Mouse (Mus musculus): Measurements from ENCODE around the gene Slc5a4b. TPM values are rescaled to one million over a fixed set of nuclear protein-coding genes. Genes with fewer than 3 reads are reported as not detected.
A peak's percentile ranks its signal among the peaks of the same experiment; 100 is the strongest.

The Slc5a4b gene
- polyA plus RNA-seq, 1 experiment from 2014 or later: not detected

DNA sequence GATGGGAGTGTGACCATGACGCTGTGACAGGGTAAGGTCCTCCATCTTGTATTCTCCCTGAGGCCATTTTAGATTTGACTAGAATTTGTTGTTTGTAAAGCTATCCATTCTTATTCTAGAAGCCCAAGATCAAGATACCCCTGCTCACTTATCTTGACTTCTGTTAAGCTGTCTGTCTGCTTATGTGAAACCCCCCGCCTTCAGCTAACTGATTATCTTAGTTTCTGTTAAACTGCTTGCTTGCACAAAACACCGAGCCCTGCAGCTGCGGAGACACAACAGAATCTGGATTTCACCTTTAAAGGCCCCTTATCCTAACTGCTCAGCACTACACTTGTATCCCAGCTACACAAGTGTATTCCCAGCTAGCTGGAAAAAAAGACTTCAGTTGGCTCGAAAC is 73.8 kb downstream of the Slc5a4b start:
- Histone ChIP-seq H3K9ac (no peak overlapping the region), H3K4me2 (no peak overlapping the region), H3K9me3 (replicated peaks) (no peaks in the 10 kb centered on the region), H3K4me1 (replicated peaks) (peaks cover 10% of the 10 kb centered on the region), H3K27ac (ENCODE audit: poor library complexity, severe bottlenecking) (no peak overlapping the region), H3K27me3 (replicated peaks) (no peaks in the 10 kb centered on the region), H3K36me3 (peaks cover 62% of the 10 kb centered on the region), H3K4me3 (no peak overlapping the region)
- no peak for ATAC-seq (ENCODE audit: insufficient number of reproducible peaks, low FRiP score)
- 86% methylated on average over 5 of the region's 5 CpGs for WGBS

DNA sequence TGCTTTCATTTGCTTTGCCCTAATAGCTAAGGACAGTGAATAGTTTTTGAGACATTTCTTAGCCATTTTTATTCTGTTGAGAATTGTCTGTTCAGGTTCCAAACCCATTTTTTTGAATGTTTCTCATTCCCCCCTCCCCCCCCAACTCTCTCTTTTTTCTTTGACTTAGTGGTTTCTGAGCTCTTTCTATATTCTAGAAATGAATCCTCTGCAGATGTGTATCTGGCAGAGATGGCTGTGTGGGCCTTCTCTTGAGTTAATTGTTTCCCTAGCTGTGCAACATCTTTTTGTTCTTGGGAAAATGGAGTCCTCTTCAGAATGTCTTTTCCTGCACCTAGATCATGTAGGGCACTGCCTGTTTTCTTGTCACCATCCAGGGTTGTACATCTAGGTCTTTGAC is 75.5 kb downstream of the Slc5a4b start:
- Histone ChIP-seq H3K4me3 (no peak overlapping the region), H3K27me3 (replicated peaks) (no peaks in the 10 kb centered on the region), H3K9ac (no peak overlapping the region), H3K4me2 (no peak overlapping the region), H3K36me3 (peaks cover 48% of the 10 kb centered on the region), H3K9me3 (replicated peaks) (no peaks in the 10 kb centered on the region), H3K4me1 (replicated peaks) (peaks cover 10% of the 10 kb centered on the region), H3K27ac (ENCODE audit: poor library complexity, severe bottlenecking) (no peak overlapping the region)
- ATAC-seq (ENCODE audit: insufficient number of reproducible peaks, low FRiP score): no peak

DNA sequence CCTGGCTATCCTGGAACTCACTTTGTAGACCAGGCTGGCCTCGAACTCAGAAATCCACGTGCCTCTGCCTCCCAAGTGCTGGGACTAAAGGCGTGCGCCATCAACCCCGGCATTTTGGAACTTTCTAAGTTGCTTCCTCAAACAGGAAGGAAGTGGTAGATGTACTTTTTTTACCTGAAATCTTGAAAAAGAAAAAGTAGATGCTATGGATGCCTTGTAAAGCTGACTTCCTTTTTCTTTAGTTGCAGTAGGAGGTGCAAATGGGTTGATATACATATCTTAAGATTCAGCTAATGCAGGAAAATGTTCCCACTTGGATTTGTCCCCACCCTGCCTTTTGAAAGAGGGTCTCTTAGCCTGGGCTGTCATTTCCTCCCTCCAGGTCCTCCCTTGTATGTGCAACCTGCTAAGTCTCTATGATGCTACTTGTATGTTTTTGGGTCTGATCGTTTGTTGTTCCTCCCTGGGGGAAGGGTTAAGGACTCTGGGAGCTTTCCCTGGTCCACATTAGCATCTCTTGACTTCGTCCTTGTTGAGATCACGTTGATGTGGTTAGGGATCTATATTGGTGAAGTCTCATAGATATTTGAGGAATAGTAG is 76.7 kb downstream of the Slc5a4b start:
- Histone ChIP-seq H3K4me2 (0 out of 2 replicates have a peak overlapping the region, but pooled peaks have one; percentile 98), H3K4me1 (replicated peaks) (peaks cover 10% of the 10 kb centered on the region), H3K36me3 (peaks cover 36% of the 10 kb centered on the region), H3K27me3 (replicated peaks) (no peaks in the 10 kb centered on the region), H3K4me3 (no peak overlapping the region), H3K9me3 (replicated peaks) (no peaks in the 10 kb centered on the region), H3K9ac (no peak overlapping the region), H3K27ac (ENCODE audit: poor library complexity, severe bottlenecking) (no peak overlapping the region)
- WGBS: 90% methylated on average over 8 of the region's 8 CpGs
- no peak for ATAC-seq (ENCODE audit: insufficient number of reproducible peaks, low FRiP score)

DNA sequence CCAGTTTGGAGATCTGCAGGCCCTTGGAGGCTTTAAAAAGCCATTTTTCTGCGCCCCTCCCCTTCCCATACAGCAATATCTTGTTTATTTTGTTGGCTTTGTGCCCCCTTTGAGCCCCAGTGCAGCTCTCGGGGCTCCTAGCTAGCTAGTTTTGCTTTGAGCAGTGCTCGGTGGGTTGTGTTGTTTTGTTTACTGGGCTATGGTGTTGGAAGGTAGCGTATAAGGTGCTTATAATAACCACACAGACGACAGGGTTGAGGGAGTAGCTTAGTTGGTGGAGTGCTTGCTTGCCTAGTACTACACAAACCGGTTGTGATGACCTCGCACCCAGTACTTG is 77.7 kb downstream of the Slc5a4b start:
- H3K4me1 ChIP-seq (replicated peaks): peaks cover 14% of the 10 kb centered on the region
- no peaks in the 10 kb centered on the region for H3K27me3 ChIP-seq (replicated peaks)
- 14% methylated on average over 7 of the region's 7 CpGs for WGBS
- peak overlapping the region; percentile 72; the same call in 1 of the 2 replicates for H3K27ac ChIP-seq (ENCODE audit: poor library complexity, severe bottlenecking)
- H3K9me3 ChIP-seq (replicated peaks): no peaks in the 10 kb centered on the region
- ATAC-seq (ENCODE audit: insufficient number of reproducible peaks, low FRiP score): no peak
- peak overlapping the region; percentile 88 for H3K4me3 ChIP-seq
- peak overlapping the region; percentile 94 for H3K9ac ChIP-seq
- H3K36me3 ChIP-seq: peaks cover 26% of the 10 kb centered on the region
- peak overlapping the region; percentile 98 for H3K4me2 ChIP-seq

DNA sequence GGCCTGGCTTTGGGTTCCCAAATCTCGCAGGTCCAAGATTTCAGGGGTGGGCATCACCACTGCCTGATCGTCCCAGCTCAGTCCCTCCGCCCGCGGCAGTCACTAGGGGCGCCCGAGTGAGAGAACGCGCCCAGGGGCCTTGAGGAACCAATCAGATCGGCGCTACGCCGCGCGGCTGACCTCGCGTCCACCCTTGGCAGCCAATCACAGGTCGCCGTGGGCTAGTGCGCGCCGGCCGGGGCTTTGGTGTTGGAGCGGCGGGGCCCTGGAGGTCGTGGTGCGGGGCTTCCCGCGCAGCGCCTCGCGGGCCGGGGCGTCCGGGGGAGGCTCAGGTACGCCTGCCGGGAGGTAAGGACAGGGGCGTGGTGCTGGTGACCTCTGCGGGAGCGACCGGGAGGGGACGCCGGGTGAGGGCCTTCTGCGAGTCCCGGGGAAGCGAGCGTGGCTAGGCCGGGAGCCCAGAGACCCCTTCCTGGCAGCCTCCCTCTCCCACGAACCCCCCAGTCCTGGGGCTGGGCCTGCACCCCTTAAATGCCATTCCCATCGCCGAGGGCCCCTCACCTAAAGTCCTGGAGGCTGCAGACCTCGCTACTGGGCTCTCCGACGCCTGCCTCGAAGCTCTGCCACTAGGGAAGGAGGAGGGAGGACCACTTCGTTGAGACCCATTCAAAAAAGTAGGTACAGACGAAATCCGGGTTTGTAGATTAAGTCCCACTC is 78.2 kb downstream of the Slc5a4b start, which contains the start of gene Zfp280b:
Gene Zfp280b (plus strand): TSS at position 249 of the 717 bp plus-strand sequence.
- H3K4me2 ChIP-seq: peak within 1 kb of the TSS; percentile 98
- H3K4me3 ChIP-seq: peak within 1 kb of the TSS; percentile 88
- no peaks in the 10 kb centered on the region for H3K9me3 ChIP-seq (replicated peaks)
- peak; percentile 99 for ATAC-seq (ENCODE audit: insufficient number of reproducible peaks, low FRiP score)
- peaks cover 21% of the 10 kb centered on the region for H3K36me3 ChIP-seq
- H3K9ac ChIP-seq: peak within 1 kb of the TSS; percentile 94
- H3K4me1 ChIP-seq (replicated peaks): peaks cover 19% of the 10 kb centered on the region
- under 1% methylated on average over 58 of the region's 58 CpGs for WGBS
- H3K27ac ChIP-seq (ENCODE audit: poor library complexity, severe bottlenecking): peak within 1 kb of the TSS; percentile 72
- no peaks in the 10 kb centered on the region for H3K27me3 ChIP-seq (replicated peaks)

DNA sequence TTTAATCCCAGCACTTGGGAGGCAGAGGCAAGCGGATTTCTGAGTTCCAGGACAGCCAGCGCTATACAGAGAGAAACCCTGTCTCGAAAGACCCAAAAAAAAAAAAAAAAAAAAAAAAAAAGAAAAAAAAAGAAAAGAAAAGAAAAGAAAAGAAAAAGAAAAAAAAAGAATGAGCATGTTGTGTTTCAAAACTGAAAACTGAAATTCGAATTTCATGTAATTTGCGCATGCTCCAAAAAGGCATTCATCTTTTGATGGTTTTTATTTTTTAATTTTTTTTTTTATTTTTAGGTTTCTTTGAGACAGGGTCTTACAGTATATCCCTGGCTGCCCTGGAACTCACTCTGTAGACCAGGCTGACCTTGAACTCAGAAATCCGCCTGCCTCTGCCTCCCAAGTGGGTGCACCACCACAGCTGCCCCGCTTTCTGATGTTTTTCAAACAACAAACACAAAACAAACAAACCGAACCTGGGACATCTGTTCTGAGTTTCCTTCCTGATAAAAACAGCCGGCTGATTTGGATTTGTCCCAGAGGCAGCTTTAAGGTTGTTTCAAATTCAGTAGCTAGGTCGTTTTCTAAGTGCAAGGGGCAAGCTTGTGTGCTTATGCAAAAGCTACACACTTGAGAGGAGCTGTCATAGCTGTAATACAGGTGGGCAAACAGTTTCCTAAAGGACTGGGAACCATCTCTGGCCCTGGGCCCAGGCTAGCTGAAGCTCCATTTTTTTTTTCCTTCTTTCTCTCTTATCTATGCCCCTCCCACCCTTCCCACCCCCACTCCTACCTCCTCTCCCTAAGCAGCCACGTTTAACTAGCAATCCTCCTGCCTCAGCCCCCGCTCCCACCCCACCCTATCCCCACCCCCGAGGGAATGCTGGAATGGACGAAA is 79.0 kb downstream of the Slc5a4b start:
- Histone ChIP-seq H3K9me3 (replicated peaks) (no peaks in the 10 kb centered on the region), H3K4me1 (replicated peaks) (peaks cover 23% of the 10 kb centered on the region), H3K4me3 (peak overlapping the region; percentile 88), H3K4me2 (peak overlapping the region; percentile 98), H3K27me3 (replicated peaks) (no peaks in the 10 kb centered on the region), H3K36me3 (peaks cover 13% of the 10 kb centered on the region), H3K27ac (ENCODE audit: poor library complexity, severe bottlenecking) (peak overlapping the region; percentile 72), H3K9ac (no peak overlapping the region; the same call in 1 of the 2 replicates)
- 44% methylated on average over 14 of the region's 14 CpGs for WGBS
- peak; percentile 84 for ATAC-seq (ENCODE audit: insufficient number of reproducible peaks, low FRiP score)

DNA sequence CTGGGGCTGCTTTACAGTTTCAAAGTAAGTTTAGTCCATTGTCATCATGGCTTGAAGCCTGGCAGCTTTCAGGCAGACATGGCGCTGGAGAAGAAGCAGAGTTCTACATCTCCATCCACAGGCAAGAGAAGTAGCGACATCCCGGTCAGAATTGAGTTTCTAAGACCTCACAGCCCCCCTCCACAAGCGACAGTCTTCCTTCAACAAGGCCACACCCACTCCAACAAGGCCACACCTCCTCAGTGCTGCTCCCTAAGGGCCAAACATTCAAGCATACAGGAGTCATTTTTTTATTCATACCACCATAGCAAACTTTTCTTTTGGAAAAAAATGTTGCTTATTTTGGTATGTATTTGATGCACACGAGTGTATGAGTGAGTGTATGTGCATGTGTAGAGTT is 80.3 kb downstream of the Slc5a4b start:
- peaks cover 23% of the 10 kb centered on the region for H3K4me1 ChIP-seq (replicated peaks)
- no peaks in the 10 kb centered on the region for H3K9me3 ChIP-seq (replicated peaks)
- WGBS: 61% methylated on average over 5 of the region's 5 CpGs
- no peak overlapping the region for H3K4me2 ChIP-seq
- no peak overlapping the region for H3K4me3 ChIP-seq
- H3K9ac ChIP-seq: no peak overlapping the region
- H3K36me3 ChIP-seq: peaks cover 7% of the 10 kb centered on the region; the same call in 1 of the 2 replicates
- H3K27ac ChIP-seq (ENCODE audit: poor library complexity, severe bottlenecking): no peak overlapping the region
- H3K27me3 ChIP-seq (replicated peaks): no peaks in the 10 kb centered on the region
- no peak for ATAC-seq (ENCODE audit: insufficient number of reproducible peaks, low FRiP score)

DNA sequence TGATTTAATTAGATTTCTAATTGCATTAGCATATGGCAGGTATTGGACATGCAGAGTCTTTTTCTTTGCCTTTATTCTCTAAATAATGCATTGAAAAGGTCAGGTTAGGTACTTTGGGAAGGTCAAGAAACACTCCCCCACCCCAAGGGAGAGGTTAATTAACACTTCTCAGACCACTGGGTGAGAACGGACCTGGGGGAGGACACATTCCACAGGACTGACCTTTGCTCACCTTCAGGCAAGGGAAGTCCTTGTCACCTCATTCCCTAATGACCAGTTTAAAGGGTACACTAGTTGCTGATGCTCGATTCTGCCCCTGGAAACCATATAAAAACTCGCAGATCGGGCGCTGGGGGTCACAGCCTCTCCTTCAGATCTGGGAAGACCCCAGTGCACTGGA is 81.5 kb downstream of the Slc5a4b start:
- H3K4me3 ChIP-seq: no peak overlapping the region
- H3K27ac ChIP-seq (ENCODE audit: poor library complexity, severe bottlenecking): no peak overlapping the region
- H3K27me3 ChIP-seq (replicated peaks): no peaks in the 10 kb centered on the region
- H3K36me3 ChIP-seq: no peaks in the 10 kb centered on the region
- WGBS: 68% methylated on average over 5 of the region's 5 CpGs
- ATAC-seq (ENCODE audit: insufficient number of reproducible peaks, low FRiP score): no peak
- H3K4me1 ChIP-seq (replicated peaks): peaks cover 23% of the 10 kb centered on the region
- no peak overlapping the region for H3K4me2 ChIP-seq
- no peak overlapping the region for H3K9ac ChIP-seq
- H3K9me3 ChIP-seq (replicated peaks): peaks cover 6% of the 10 kb centered on the region

DNA sequence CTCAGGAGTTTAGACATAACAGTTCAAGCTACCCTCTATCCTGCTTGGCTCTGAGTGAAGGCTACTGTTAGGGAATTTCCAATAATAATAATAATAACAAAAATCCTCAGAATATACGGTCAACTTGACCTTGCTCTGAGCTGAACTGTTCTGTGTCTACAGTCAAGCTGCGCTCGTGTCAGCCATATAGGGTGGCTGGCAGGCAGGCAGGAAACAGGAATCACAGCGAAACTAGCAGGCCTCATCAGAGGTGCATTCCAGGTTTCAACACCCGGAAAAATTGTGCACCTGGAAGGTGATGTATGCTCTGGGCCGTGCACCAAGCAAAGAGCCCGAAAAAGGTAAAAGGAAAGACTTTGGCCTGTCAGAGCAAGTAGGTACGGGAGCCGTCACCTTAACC is 82.4 kb downstream of the Slc5a4b start:
- Histone ChIP-seq H3K27me3 (replicated peaks) (no peaks in the 10 kb centered on the region), H3K36me3 (no peaks in the 10 kb centered on the region), H3K9me3 (replicated peaks) (peaks cover 11% of the 10 kb centered on the region), H3K4me1 (replicated peaks) (peaks cover 17% of the 10 kb centered on the region), H3K27ac (ENCODE audit: poor library complexity, severe bottlenecking) (no peak overlapping the region), H3K9ac (no peak overlapping the region), H3K4me2 (no peak overlapping the region), H3K4me3 (no peak overlapping the region)
- WGBS: 64% methylated on average over 9 of the region's 9 CpGs
- ATAC-seq (ENCODE audit: insufficient number of reproducible peaks, low FRiP score): no peak

DNA sequence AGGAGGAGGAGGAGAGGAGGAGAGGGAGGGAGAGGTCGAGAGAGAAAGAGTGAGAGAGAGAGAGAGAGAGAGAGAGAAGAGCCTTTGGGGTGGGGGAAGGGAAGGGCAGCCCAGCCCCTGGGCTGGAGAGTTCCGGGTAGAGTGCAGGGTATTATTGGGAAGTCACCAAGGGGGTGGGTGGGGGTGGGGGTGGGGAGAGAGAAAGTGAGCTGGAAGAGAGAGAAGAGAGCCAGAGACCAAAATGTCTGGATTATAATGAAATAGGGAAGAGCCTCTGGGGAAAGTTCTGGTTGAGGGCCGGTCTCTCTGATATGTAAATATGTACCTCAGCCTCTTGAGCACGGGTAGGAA is 82.8 kb downstream of the Slc5a4b start:
- H3K4me2 ChIP-seq: 0 out of 2 replicates have a peak overlapping the region, but pooled peaks have one; percentile 10
- peaks cover 11% of the 10 kb centered on the region for H3K9me3 ChIP-seq (replicated peaks)
- H3K9ac ChIP-seq: no peak overlapping the region
- 28% methylated on average over 4 of the region's 4 CpGs for WGBS
- no peak overlapping the region for H3K27ac ChIP-seq (ENCODE audit: poor library complexity, severe bottlenecking)
- H3K4me1 ChIP-seq (replicated peaks): peaks cover 13% of the 10 kb centered on the region
- H3K4me3 ChIP-seq: no peak overlapping the region
- no peak for ATAC-seq (ENCODE audit: insufficient number of reproducible peaks, low FRiP score)
- H3K36me3 ChIP-seq: no peaks in the 10 kb centered on the region
- H3K27me3 ChIP-seq (replicated peaks): no peaks in the 10 kb centered on the region
